Mouse (Mus musculus) kidney, postnatal 14 days (tissue): ENCODE measurements around the gene Vps52.

Experiments used
- DNase-seq: peaks from one replicate; pipeline ENCODE4 v3.0.0; 2022; ENCODE audit warnings: mixed read lengths

The Vps52 gene

DNA sequence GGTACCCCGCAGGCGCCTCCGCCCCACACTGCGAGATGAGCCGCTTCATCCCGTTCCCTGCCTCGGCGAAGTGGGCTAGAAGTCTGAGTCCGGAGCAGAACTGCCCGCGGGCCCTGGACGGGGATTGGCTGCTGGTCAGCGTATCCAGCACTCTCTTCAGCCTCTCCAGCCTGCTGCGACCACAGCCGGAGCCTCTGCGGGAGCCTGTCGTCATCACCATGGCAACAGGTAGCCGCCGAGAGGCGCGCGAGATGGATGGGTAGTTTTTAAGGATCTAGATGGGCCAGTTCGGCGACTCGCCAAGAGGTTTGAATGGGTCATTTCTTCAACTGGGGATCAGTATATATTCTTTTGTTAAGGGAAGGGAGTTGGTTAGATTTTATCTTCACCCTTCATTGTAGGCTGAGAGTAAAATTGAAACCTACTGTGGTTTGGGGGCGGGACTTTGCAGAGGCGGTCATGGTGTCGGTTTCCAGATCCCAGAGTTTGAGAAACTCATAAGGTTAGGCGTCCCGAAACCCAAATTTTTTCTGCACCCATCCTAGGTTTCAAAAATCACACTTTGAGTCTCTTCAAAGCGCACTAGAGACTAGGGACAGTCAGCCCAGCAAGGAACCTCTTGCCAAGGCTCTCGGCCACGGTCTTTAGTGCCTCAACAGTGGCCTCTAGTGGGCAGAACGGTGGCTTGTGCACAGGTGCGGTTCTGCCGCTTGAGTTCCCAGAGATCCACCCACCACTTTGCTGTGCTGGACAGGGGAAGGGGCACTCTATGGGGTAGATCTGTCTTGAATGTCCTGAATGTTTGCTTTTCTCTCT is 35.1 kb upstream of the Vps52 start:
- DNase-seq: peak; percentile 90

DNA sequence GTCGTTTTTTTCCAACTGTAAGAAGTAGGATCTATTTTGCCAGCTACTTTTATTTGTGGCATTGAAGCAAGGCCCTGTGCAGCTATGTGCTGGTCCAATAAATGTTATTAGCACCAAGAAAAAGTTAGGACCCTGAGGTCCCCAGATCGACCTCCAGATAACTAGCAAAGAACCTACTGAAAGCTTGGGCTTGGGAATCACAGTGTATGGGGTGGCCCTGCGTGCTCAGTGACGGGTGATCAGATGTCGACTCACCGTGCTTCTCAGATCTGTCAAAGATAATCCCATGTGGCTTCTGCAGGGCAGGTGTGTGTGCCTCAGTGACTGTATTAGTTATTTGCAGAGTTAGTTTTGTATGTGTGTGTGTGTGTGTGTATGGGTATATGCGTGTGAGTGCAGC is 34.3 kb upstream of the Vps52 start:
- DNase-seq: no peak

DNA sequence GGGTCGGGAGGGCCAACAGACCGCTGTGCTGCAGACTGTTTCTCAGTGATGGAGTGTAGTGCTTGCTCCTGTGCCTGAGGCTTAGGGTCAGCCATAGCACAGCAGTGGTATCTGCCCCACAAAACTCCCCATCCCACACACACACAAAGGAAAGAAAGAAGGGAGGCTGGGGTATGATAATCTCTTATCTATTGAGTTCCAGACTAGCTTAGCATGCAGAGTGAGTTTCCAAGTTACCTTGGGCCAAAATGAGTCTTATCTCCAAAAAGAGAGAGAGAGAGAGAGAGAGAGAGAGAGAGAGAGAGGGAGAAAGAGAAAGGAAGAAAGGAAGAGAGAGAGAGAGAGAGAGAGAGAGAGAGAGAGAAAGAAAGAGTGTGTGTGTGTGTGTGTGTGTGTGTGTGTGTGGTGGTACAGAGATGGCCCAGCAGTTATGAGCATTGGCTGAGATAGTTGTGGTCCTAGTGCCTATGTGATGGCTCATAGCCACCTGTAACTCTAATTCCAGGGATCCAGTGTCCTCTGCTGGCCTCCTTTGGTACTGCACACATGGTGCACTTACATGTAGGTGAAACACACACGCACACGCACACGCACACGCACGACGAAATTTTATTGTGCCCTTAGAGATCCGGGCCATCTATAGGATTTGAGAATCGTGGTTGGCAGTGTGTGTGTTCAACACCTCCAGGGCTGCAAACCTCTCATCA is 30.9 kb upstream of the Vps52 start:
- DNase-seq: no peak

DNA sequence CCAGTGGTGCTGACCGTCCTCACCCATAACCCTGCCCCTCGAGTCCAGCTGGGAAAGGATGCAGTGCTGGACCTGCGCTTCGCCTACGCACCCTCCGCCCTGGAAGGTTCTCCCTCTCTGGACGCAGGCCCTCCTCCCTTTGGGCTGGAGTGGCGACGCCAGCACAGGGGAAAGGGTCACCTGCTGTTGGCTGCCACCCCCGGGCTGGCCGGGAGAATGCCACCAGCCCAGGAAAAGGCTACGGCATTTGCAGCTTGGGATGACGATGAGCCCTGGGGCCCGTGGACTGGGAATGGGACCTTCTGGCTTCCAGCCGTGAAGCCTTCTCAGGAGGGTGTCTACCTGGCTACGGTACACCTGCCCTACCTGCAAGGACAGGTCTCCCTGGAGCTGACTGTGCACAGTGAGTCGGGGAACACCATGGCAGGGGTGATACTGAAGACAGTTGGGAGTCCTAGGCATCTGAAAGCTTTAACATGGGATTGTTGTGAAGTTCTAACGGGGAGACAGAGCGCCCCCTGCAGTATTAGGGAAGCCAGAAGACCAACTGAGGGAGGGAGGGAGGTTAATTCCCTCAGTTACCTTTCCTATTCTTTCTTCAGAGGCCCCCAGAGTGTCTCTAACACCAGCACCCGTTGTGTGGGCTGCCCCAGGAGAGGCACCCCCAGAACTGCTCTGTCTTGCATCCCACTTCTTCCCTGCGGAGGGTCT is 30.1 kb upstream of the Vps52 start:
- no peak for DNase-seq

DNA sequence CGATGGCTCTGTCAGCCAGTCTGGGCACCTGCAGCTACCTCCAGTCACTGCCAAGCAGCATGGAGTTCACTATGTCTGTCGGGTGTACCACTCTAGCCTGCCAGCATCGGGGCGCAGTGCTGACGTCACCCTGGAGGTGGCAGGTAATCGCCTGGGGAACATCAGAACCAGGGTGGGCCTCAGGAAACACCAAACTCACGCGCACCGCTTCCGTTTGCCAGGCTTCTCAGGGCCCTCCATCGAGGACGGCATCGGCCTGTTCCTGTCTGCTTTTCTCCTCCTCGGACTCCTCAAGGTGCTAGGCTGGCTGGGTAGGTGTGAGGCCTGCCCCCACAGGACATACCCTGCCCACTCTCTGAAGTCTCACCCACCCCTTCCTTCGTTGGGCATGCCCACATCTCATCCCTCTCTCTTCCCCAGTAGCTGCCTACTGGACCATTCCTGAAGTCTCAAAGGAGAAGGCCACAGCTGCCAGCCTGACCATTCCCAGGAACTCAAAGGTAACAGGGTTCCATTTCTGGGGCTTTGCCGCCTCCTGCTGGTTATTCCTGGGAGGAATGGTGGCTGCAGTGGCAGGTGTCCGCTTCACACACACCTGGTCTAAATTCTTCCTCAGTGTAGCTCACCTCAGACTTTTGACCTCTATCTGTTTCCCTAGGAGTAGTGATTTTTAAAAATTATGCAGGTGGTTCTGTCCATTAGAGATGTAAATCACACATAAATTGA is 29.2 kb upstream of the Vps52 start:
- DNase-seq: no peak

DNA sequence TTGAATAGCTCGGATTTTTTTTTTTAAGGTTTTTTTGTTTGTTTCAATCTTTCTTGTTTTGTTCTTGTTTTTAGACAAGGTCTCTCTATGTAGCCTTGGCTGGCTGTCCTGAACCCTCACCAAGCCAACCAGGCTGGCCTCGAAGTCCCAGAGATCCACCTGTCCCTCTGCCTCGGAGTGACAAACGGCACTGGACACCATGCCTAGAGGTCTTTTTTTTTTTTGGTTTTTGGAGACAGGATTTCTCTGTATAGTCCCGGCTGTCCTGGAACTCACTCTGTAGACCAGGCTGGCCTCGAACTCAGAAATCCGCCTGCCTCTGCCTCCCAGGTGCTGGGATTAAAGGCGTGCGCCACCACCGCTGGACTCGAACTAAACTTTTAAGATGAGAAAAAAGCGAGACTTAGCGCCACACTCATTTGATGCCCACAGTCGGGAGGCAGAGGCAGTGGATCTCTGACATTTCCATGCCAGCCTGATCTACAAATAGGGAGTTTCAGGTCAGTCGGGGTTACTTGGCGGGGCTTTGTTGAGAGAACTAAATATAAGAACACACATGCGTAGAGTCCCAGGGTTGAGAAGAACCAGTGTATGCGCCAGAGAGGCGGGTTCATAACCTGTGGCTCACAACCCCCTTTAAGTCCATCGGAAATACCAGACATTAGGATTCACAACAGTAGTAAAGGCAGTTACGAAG is 27.2 kb upstream of the Vps52 start:
- no peak for DNase-seq

DNA sequence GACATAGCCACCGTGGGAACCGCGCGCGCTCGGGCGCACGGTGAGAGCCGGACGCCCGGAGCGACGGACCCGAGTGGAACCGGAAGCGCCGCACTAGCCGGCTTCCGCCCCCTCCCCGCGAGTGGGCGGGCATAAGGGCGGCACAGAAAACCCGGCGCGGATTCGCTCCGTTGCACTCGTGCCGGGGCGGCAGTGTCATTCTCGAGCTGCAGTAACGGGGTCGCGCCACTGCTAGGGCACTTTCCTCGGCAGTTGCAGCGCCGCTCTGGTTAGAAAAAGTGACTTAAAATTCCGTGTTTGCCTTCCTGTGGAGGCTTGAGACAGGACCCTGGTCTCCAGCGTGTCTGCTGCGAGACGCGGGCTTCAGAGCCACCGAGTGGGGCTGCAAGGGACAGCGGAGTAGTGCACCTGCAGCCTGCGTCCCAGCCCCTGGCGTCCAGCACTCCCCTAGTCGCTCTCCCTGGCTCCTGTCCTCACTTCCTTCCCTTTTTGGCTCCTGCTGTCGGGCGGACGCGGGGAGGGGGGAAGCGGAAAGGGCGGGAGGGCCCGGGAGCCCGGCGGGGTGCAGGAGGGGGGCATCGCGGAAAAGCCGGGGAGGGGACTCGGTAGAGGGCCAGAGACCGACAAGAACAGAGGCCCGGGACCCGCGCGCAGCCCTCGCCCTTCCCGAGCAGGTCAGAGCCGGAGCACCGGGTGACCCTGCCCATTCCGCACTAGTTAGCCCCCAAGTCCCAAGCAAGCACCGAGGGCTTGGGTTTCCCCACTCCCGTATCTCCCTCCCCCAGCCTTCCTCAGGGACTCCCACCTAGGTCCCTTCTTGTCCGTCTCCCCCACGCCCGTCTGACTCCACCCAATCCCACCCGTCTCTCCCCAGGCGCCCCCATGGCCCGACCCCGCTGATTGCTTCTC is 26.0 kb upstream of the Vps52 start, which contains the start of gene Rgl2:
Gene Rgl2 (plus strand): TSS at position 173 of the 909 bp plus-strand sequence.
- peak; percentile 95 for DNase-seq

DNA sequence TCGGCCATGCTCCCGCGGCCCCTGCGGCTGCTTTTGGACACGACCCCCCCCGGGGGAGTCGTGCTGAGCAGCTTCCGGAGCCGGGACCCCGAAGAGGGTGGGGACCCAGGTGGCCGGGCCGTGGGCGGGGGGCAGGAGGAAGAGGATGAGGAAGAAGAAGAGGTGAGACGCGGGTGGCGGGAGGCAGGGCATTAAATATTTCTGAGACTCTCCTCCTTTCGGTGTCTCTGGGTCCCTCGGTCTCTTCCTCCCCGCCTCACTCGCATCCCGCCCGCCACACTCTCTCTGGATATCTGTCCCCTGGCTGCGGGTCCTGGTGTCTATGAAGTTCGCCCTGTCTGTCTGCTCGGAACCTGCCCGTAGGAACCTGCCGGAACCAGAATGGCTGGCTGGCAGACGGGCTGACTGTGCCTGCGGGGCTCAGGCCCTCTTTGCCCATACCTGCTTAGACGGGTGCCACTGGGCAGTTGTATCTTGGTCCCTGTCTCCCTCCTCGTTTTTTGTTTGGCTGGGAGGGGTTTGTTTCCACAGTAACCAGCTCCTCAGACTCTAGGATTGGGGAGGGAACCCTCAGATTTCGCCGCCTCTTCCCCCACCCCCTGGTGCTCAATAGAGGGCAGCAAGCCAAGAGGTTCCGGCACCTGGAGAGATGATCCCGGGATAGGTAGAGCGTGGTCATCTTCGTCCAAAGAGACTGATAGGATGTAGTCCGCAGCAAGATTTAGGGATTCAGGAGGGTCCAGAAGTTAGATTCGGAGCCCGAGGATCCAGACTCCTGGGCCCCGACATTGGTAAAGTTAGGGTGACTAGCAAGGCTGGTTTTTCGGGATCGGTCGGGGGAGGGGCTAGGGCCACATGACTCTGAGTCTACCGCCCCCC is 25.1 kb upstream of the Vps52 start:
- peak; percentile 74 for DNase-seq

DNA sequence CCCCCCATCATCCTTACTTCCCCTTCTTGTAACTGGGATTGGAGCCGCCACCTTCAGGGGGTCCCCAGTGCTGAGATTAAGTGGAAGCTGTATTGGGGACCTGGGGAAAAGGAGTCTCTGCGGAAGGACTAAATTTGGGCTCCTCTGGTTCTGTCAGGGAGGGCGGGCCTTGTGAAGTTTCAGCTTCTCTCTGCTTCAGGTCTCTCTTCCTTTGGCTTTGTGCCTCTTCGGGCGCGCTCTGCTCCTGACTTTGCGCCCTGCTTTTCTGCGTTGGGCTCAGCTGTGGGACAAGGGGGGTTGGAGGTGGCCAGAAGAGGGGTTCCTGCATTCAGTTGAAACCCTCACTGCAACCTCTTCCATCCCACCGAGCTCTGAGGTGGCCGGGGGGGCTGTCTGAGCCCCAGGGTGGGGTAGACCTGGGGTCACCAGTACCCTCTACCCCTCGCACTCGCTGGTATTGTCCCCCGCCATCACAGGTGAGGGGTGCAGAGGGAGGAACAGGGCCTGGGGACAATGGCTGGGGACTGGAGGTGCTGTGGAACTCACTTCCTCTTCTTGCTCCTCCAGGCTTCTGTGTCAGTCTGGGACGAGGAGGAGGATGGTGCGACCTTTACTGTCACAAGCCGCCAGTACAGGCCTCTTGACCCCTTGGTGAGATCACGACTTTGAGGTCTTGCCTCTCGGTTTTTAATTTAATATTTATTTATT is 24.3 kb upstream of the Vps52 start:
- no peak for DNase-seq

DNA sequence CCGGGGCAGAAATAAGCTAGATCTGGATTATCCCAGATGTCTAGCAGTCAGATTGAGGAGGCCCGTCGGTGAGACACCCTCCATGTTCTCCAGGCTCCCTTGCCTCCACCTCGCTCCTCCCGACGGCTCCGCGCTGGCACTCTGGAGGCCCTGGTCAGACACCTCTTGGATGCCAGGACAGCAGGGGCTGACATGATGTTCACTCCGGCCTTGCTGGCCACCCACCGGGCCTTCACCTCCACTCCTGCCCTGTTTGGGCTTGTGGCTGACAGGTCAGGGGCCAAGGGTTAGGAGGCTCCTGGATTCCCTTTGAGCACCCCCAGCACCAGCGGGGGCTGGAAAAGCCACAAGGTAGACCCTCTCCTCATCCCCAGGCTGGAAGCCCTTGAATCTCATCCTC is 23.7 kb upstream of the Vps52 start:
- DNase-seq: no peak

DNA sequence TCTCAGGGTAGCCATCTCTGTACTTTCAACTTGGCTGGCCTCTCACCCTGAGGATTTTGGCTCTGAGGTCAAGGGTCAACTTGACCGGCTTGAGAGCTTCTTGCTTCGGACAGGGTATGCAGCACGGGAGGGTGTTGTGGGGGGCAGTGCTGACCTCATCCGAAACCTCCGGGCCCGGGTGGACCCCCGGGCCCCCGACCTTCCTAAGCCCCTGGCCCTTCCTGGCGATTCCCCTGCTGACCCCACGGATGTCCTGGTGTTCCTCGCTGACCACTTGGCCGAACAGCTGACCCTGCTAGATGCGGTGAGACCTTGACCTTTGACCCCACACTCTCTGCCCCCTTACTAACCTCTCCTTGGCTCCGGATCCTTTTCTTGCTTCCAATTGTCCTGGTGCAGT is 23.2 kb upstream of the Vps52 start:
- no peak for DNase-seq

DNA sequence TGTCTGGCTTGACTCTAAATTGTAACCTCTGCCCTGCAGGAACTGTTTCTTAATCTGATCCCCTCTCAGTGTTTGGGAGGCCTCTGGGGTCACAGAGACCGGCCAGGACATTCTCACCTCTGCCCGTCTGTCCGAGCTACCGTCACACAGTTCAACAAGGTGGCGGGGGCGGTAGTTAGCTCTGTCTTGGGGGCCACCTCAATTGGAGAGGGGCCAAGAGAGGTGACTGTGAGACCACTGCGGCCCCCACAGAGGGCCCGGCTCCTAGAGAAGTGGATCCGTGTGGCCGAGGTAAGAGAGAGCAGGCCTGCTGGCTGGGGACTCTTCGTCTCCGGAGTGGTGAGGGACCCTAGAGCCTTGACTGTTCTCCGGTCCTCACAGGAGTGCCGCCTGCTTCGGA is 22.6 kb upstream of the Vps52 start:
- no peak for DNase-seq

DNA sequence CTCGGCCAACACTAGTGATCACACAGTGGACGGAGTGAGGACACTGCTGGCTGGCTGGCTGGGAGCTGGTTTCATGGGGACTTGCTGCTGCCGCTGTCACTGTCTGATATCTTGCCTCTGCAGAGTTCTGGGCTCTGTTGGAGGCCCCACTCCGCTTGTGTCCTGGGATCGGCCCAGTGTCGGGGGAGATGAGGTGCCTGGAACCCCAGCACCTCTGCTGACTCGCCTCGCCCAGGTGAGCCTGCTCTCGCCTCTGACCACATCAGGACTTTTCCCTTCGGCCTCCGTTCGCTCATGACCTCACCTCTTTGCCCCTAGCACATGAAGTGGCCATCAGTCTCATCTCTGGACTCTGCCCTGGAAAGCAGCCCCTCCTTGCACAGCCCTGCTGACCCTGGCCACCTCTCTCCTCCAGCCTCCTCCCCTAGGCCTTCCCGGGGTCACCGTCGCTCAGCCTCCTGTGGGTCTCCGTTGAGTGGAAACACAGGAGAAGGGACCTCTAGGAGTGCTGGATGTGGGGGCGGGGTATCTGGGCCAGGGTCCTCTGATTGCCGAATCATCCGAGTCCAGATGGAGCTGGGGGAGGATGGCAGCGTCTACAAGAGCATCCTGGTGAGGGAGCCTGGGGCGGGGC is 20.1 kb upstream of the Vps52 start:
- DNase-seq: no peak

DNA sequence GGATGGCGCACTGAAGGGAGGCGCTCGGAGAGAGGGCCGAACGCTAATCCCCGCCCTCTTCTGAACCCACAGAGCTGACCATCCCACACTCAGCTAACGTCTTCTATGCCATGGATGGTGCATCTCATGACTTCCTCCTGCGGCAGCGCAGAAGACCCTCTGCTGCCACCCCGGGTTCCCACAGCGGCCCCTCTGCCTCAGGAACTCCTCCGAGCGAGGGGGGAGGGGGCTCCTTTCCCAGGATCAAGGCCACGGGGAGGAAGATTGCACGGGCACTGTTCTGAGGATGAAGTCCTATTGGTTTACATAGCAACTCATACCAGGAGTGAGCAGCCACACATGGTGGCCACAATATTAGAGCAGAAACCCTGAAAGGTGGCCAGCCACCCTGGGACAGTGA is 18.6 kb upstream of the Vps52 start:
- no peak for DNase-seq

DNA sequence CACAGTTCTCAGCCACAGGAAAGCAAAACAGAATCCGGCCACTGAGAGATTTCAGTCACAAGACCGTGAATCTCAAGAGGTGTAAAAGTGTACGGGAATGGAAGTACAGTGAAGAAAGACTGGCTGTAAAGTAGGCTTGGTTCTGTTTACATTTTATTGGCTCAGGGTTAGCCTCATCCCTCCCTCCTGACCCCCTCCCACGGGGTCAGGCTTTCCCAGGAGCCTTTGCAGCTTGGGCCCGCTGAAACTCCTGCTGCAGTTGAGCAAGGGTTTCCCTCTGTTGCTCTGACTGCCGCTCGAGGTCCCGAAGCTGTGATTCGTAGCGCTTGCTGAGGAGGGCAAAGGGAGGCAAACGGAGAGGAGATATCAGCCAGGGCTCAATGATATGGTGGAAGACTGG is 16.8 kb upstream of the Vps52 start:
- DNase-seq: no peak

DNA sequence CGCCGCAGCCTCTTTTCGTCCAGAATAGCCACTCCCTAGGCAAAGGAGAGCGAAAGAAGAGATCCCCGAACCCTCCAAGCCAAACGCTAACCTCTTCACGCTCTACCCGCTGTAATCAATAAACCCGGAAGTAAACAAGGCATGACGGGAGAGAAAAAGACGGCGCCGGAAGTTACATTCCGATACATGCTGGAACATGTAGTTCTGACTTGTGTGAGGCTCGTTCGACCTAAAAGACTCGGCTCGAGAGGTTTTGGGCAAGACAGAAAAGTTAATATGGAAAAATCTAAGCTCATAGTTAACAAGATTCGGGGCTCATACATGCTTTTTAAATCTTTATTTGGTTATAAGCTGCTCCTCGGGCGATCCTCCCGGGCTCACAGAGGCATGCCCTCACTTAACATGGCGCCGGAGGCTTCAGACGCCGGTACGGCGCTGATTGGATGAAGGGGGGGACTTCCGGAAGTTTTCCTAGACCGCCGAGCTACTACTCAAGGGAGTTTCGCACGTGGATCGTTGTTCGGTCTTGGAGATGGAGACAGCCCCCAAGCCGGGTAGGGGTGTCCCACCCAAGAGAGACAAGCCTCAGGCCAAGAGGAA is 15.3 kb upstream of the Vps52 start, which contains the start of the genes Pfdn6 and Wdr46:
Gene Pfdn6 (minus strand): TSS at position 138 of the 600 bp plus-strand sequence.
Gene Wdr46 (plus strand): TSS at position 455 of the 600 bp plus-strand sequence.
- DNase-seq: peak; percentile 90

DNA sequence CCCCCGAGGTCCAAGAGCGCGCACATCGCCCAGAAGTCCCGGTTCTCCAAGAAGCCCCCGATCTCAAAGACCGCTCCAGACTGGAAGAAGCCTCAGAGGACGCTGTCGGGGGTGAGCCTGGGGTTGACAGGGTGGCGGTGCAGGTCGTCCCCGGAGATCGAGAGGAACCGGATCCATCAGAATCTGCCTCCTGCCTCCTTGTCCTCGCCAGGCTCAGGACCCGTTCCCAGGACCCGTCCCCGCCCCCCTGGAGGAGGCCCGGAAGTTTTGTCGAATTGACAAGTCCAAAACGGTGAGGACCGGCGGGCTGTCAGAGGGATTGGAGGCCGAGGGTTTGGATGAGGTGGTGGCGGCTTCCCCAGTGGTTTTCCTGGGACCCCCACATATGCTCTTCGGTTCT is 14.6 kb upstream of the Vps52 start:
- DNase-seq: no peak

DNA sequence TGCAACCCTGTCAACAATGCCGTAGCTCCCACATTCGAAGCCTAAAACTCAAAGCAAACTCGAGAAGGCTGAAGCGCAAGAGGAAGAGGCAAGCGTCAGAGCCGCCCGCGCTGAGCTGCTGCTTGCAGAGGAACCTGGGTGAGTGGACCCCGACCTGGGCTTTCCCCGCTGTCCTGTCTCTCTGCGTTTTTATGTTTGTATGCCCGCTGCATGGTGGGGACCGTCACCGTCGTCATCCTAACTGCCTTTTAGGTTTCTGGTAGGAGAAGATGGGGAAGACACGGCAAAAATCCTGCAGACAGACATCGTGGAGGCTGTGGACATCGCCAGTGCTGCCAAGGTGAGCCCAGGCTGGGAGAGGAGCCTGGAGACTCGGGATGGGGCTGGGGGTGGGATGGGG is 14.2 kb upstream of the Vps52 start:
- DNase-seq: no peak
